In genomic region chr13:44101806-44102205, GRCm38 (mm10) we compare ENCODE assay signal across 23 mouse cellular contexts.
DNase-seq lines count a peak whose midpoint lies in the region; ATAC-seq lines count a peak whose summit lies in the region.
"Had no signal": no experiment of that assay in that cellular context is flagged by ENCODE, and none has a peak within 500 bp of the region (broad histone marks: within the 10 kb centered on the region; RNA-seq: fewer than 3 reads in every experiment).

No protein-coding gene starts in this region.

- ATAC-seq in forebrain, embryonic 13.5 days, result no peak
- ATAC-seq in forebrain, embryonic 14.5 days, result no peak
- no peak for ATAC-seq in midbrain, embryonic 15.5 days (replicated peaks)
- ATAC-seq: activated CD4-positive, CD25-positive, alpha-beta regulatory T cell, adult 4 months had no signal

- no peak overlapping the region for H3K4me2 ChIP-seq in forebrain, embryonic 13.5 days
- no peak overlapping the region for H3K4me2 ChIP-seq in forebrain, embryonic 14.5 days (ENCODE audit: low read length)
- no peak overlapping the region for H3K4me2 ChIP-seq in midbrain, embryonic 15.5 days
- H3K4me2 ChIP-seq: liver, embryonic 15.5 days had no signal

- no peak overlapping the region for H3K9ac ChIP-seq in forebrain, embryonic 13.5 days
- no peak overlapping the region for H3K9ac ChIP-seq in forebrain, embryonic 14.5 days (ENCODE audit: low read length)
- no peak overlapping the region for H3K9ac ChIP-seq in midbrain, embryonic 15.5 days
- H3K9ac ChIP-seq: hindbrain, embryonic 12.5 days; limb, embryonic 12.5 days; liver, embryonic 15.5 days; lung, embryonic 14.5 days; neural tube, embryonic 13.5 days had no signal

- 71% methylated on average over 6 of the region's 6 CpGs for WGBS in heart, embryonic 10.5 days
- WGBS in forebrain, embryonic 13.5 days, result 51% methylated on average over 6 of the region's 6 CpGs
- WGBS in forebrain, embryonic 14.5 days, result 52% methylated on average over 6 of the region's 6 CpGs
- WGBS in midbrain, embryonic 15.5 days, result 56% methylated on average over 6 of the region's 6 CpGs

- no peaks in the 10 kb centered on the region for H3K36me3 ChIP-seq in heart, embryonic 10.5 days
- H3K36me3 ChIP-seq in forebrain, embryonic 13.5 days (ENCODE audit: poor library complexity, severe bottlenecking), result no peaks in the 10 kb centered on the region
- H3K36me3 ChIP-seq in forebrain, embryonic 14.5 days (ENCODE audit: control insufficient read depth, insufficient read depth, low read length), result no peaks in the 10 kb centered on the region
- no peaks in the 10 kb centered on the region for H3K36me3 ChIP-seq in midbrain, embryonic 15.5 days (replicated peaks)
- H3K36me3 ChIP-seq: hindbrain, embryonic 12.5 days; limb, embryonic 12.5 days; liver, embryonic 15.5 days; neural tube, embryonic 13.5 days had no signal

- H3K4me3 ChIP-seq in heart, embryonic 10.5 days, result no peak overlapping the region
- no peak overlapping the region for H3K4me3 ChIP-seq in forebrain, embryonic 13.5 days
- H3K4me3 ChIP-seq in forebrain, embryonic 14.5 days (ENCODE audit: low read depth, low read length), result no peak overlapping the region
- H3K4me3 ChIP-seq in midbrain, embryonic 15.5 days, result no peak overlapping the region
- H3K4me3 ChIP-seq: gastrocnemius, adult 2 months; heart, adult 2 months; limb, embryonic 12.5 days; liver, embryonic 15.5 days; myocyte; neural tube, embryonic 13.5 days had no signal

- H3K4me1 ChIP-seq in heart, embryonic 10.5 days, result peaks cover 27% of the 10 kb centered on the region
- H3K4me1 ChIP-seq in forebrain, embryonic 13.5 days, result peaks cover 41% of the 10 kb centered on the region
- H3K4me1 ChIP-seq in forebrain, embryonic 14.5 days (ENCODE audit: control insufficient read depth, insufficient read depth, low read length), result peaks cover 31% of the 10 kb centered on the region
- H3K4me1 ChIP-seq in midbrain, embryonic 15.5 days, result peaks cover 41% of the 10 kb centered on the region
- H3K4me1 ChIP-seq: liver, embryonic 15.5 days had no signal

- H3K27me3 ChIP-seq in heart, embryonic 10.5 days (ENCODE audit: insufficient read depth, poor library complexity, severe bottlenecking), result peaks cover 16% of the 10 kb centered on the region; the same call in 1 of the 2 replicates
- H3K27me3 ChIP-seq in forebrain, embryonic 13.5 days, result no peaks in the 10 kb centered on the region
- no peaks in the 10 kb centered on the region for H3K27me3 ChIP-seq in forebrain, embryonic 14.5 days (replicated peaks; ENCODE audit: control insufficient read depth, insufficient read depth, low read length)
- H3K27me3 ChIP-seq in midbrain, embryonic 15.5 days (replicated peaks), result peaks cover 4% of the 10 kb centered on the region
- H3K27me3 ChIP-seq: CH12.LX had no signal

- peak; percentile 55 for DNase-seq in heart, embryonic 10.5 days (ENCODE audit: low spot score)
- no peak for DNase-seq in heart, postnatal 4 days
- no peak for DNase-seq in forebrain, embryonic 14.5 days (ENCODE audit: low spot score)
- no peak for DNase-seq in layer of hippocampus, adult 18-20 months (ENCODE audit: low spot score in 2 of 2)
- DNase-seq: adrenal gland, adult 2 months; adrenal gland, postnatal 36 days; gastrocnemius, adult 2 months; gastrocnemius, postnatal 36 days; heart, adult 2 months; kidney, adult 11 months; kidney, postnatal 14 days; lung, embryonic 14.5 days; lung, postnatal 14 days; thymus, postnatal 4 days had no signal

- H3K27ac ChIP-seq in heart, embryonic 10.5 days, result no peak overlapping the region
- peak overlapping the region; percentile 94 for H3K27ac ChIP-seq in forebrain, embryonic 13.5 days
- peak overlapping the region; percentile 84; the same call in 1 of the 2 replicates for H3K27ac ChIP-seq in forebrain, embryonic 14.5 days (ENCODE audit: low read depth, low read length)
- H3K27ac ChIP-seq in midbrain, embryonic 15.5 days, result peak overlapping the region; percentile 75; the same call in 1 of the 2 replicates
- H3K27ac ChIP-seq: gastrocnemius, adult 2 months; heart, adult 2 months; limb, embryonic 12.5 days; liver, embryonic 15.5 days had no signal

- H3K9me3 ChIP-seq in heart, embryonic 10.5 days, result no peaks in the 10 kb centered on the region
- H3K9me3 ChIP-seq in forebrain, embryonic 13.5 days (replicated peaks), result no peaks in the 10 kb centered on the region
- no peaks in the 10 kb centered on the region for H3K9me3 ChIP-seq in forebrain, embryonic 14.5 days (replicated peaks; ENCODE audit: control insufficient read depth, low read length)
- H3K9me3 ChIP-seq in midbrain, embryonic 15.5 days, result no peaks in the 10 kb centered on the region
- H3K9me3 ChIP-seq: hindbrain, embryonic 12.5 days; limb, embryonic 12.5 days; liver, embryonic 15.5 days; neural tube, embryonic 13.5 days had no signal
